Mouse (Mus musculus): ENCODE results near the gene Olfr1404.
"Not testable (repeated sequence)": the region's sequence is repeated elsewhere in the genome, so short reads cannot be mapped to it uniquely, and the experiment has no call there.

Gene Olfr1404

GRCm38 (mm10) chr1:173212092-173212491 lies at the start of gene Olfr1404:
Gene Olfr1404, plus strand, starts transcription at chr1:173212392.
- no peak for DNase-seq

GRCm38 (mm10) chr1:173174154-173174842 lies 37.9 kb upstream of the Olfr1404 start:
- no peak for DNase-seq

- no peak for DNase-seq
These were observed 21.7 kb upstream of the Olfr1404 start, which contains the start of gene Olfr1406 for GRCm38 (mm10) chr1:173190540-173190939. Gene Olfr1406, minus strand, starts transcription at chr1:173190640.

- no peak for DNase-seq
These were observed 20.1 kb upstream of the Olfr1404 start for GRCm38 (mm10) chr1:173192059-173192458.

- peak; percentile 1 to 2 for DNase-seq
These were observed 15.8 kb upstream of the Olfr1404 start for GRCm38 (mm10) chr1:173196359-173196758.

GRCm38 (mm10) chr1:173197508-173197907 lies 14.7 kb upstream of the Olfr1404 start, which contains the start of gene Olfr218:
Gene Olfr218, plus strand, starts transcription at chr1:173197808.
- DNase-seq: no peak

GRCm38 (mm10) chr1:173216481-173216880 lies 4.3 kb downstream of the Olfr1404 start:
- DNase-seq: no peak

GRCm38 (mm10) chr1:173227081-173227480 lies 14.9 kb downstream of the Olfr1404 start, which contains the start of gene Fcer1a:
Gene Fcer1a, minus strand, starts transcription at chr1:173227214.
- no peak for DNase-seq

GRCm38 (mm10) chr1:173237004-173237403 lies 24.8 kb downstream of the Olfr1404 start:
- not testable (repeated sequence) for DNase-seq

- DNase-seq: no peak
These were observed 37.7 kb downstream of the Olfr1404 start for GRCm38 (mm10) chr1:173249888-173250287.

- DNase-seq: no peak
These were observed 53.5 kb downstream of the Olfr1404 start, which contains the start of gene Olfr418 for GRCm38 (mm10) chr1:173265701-173266100. Gene Olfr418, plus strand, starts transcription at chr1:173266001.
